Mouse (Mus musculus) CH12.LX (cell line): ENCODE data around the gene Ggt7. TPM values are rescaled to one million over a fixed set of nuclear protein-coding genes. Genes with fewer than 3 reads are reported as not detected.

ENCODE experiments used
- DNase-seq: peaks from one replicate; pipeline ENCODE4 v3.0.0-alpha.2; 2013; ENCODE audit errors: extremely low read depth
- H3K27ac ChIP-seq: 2 replicates; pipeline ENCODE4 v1.5.1; 2012; ENCODE audit warnings: low read depth, mild to moderate bottlenecking, control low read depth, moderate library complexity; ENCODE audit not compliant: insufficient read depth
- H3K27me3 ChIP-seq: replicated peaks from 2 replicates; pipeline ENCODE3; 2012; ENCODE audit warnings: inconsistent platforms
- H3K36me3 ChIP-seq, 2 experiments: replicated peaks in 1 of 2; 2 replicates each; pipeline versions ENCODE3 to v1.6.1; 2012; ENCODE audit warnings: inconsistent platforms in 1 of 2, low read length in 1 of 2, mild to moderate bottlenecking in 1 of 2, mixed read lengths in 1 of 2, moderate library complexity in 1 of 2; ENCODE audit not compliant: control insufficient read depth in 1 of 2, insufficient read depth in 1 of 2
- H3K4me1 ChIP-seq, 2 experiments: 2 replicates each; pipeline ENCODE4 v1.6.1; 2012; ENCODE audit warnings: inconsistent platforms in 1 of 2, moderate library complexity in 1 of 2; ENCODE audit not compliant: insufficient read depth in 2 of 2, control insufficient read depth in 1 of 2
- H3K4me2 ChIP-seq: 2 replicates; pipeline ENCODE4 v1.6.1; 2012; ENCODE audit warnings: low read depth, mild to moderate bottlenecking, control low read depth; ENCODE audit not compliant: poor library complexity, insufficient read depth, severe bottlenecking
- H3K4me3 ChIP-seq, 3 experiments: fragments of 150-350 bp in 1 of 3; sonication (generic) in 1 of 3; replicated peaks in 1 of 3; 2 replicates each; pipeline versions ENCODE3 to v1.5.1; 2011 to 2012; ENCODE audit warnings: low read depth in 2 of 3, low read length in 2 of 3, mild to moderate bottlenecking in 2 of 3, moderate library complexity in 2 of 3, control low read depth in 1 of 3, improper control_type of control experiment in 1 of 3, inconsistent platforms in 1 of 3, mixed read lengths in 1 of 3; ENCODE audit not compliant: poor library complexity in 1 of 3
- H3K79me2 ChIP-seq: replicated peaks from 2 replicates; pipeline ENCODE4 v1.6.1; 2012; ENCODE audit warnings: mild to moderate bottlenecking, moderate library complexity; ENCODE audit not compliant: control insufficient read depth, poor library complexity, insufficient read depth, severe bottlenecking; ENCODE audit errors: extremely low read depth
- H3K9ac ChIP-seq: 2 replicates; pipeline ENCODE4 v1.6.1; 2012; ENCODE audit warnings: low read depth, mild to moderate bottlenecking, control low read depth, moderate library complexity; ENCODE audit not compliant: insufficient read depth
- H3K9me3 ChIP-seq: replicated peaks from 2 replicates; pipeline ENCODE3; 2012; ENCODE audit warnings: low read length, inconsistent platforms, mixed read lengths
- BHLHE40 ChIP-seq: IDR thresholded peaks from 2 replicates; pipeline ENCODE4 v1.6.1; 2011; ENCODE audit warnings: mild to moderate bottlenecking, low read depth, low read length, improper control_type of control experiment
- CHD1 ChIP-seq: IDR thresholded peaks from 2 replicates; pipeline ENCODE4 v1.6.1; 2012; ENCODE audit warnings: low read depth, low read length, improper control_type of control experiment, inconsistent platforms
- E2F4 ChIP-seq: IDR thresholded peaks from 2 replicates; pipeline ENCODE4 v1.6.1; 2011; ENCODE audit warnings: low read depth, low read length, improper control_type of control experiment; ENCODE audit not compliant: insufficient replicate concordance
- ELF1 ChIP-seq: IDR thresholded peaks from 2 replicates; pipeline ENCODE4 v1.6.1; 2014; ENCODE audit warnings: low read depth, mild to moderate bottlenecking, inconsistent platforms, low read length, improper control_type of control experiment
- EP300 ChIP-seq: IDR thresholded peaks from 2 replicates; pipeline ENCODE4 v1.6.1; 2011; ENCODE audit warnings: low read length, improper control_type of control experiment
- ETS1 ChIP-seq: conservative IDR thresholded peaks from 2 replicates; pipeline ENCODE4 v1.6.1; 2012; ENCODE audit warnings: low read depth, mild to moderate bottlenecking, inconsistent platforms, low read length, improper control_type of control experiment, moderate library complexity
- HCFC1 ChIP-seq: IDR thresholded peaks from 2 replicates; pipeline ENCODE4 v1.6.1; 2012; ENCODE audit warnings: low read depth, mild to moderate bottlenecking, inconsistent platforms, low read length, improper control_type of control experiment
- IRF4 ChIP-seq: IDR thresholded peaks from 2 replicates; pipeline ENCODE4 v1.6.1; 2014; ENCODE audit warnings: low read depth, mild to moderate bottlenecking, inconsistent platforms, low read length, improper control_type of control experiment
- JUN ChIP-seq: IDR thresholded peaks from 2 replicates; pipeline ENCODE4 v1.6.1; 2011; ENCODE audit warnings: low read depth, mild to moderate bottlenecking, low read length, improper control_type of control experiment, moderate library complexity; ENCODE audit not compliant: insufficient read depth
- JUND ChIP-seq: conservative IDR thresholded peaks from 2 replicates; pipeline ENCODE4 v1.6.1; 2011; ENCODE audit warnings: low read depth, low read length, improper control_type of control experiment
- KAT2A ChIP-seq: IDR thresholded peaks from 2 replicates; pipeline ENCODE4 v1.6.1; 2012; ENCODE audit warnings: low read length, improper control_type of control experiment, inconsistent platforms; ENCODE audit not compliant: insufficient replicate concordance
- MAZ ChIP-seq: IDR thresholded peaks from 2 replicates; pipeline ENCODE4 v1.6.1; 2012; ENCODE audit warnings: low read depth, mild to moderate bottlenecking, inconsistent platforms, low read length, improper control_type of control experiment, moderate library complexity
- SIN3A ChIP-seq: IDR thresholded peaks from 2 replicates; pipeline ENCODE4 v1.6.1; 2012; ENCODE audit warnings: low read length, improper control_type of control experiment, inconsistent platforms
- TCF12 ChIP-seq: IDR thresholded peaks from 2 replicates; pipeline ENCODE4 v1.6.1; 2014; ENCODE audit warnings: low read depth, mild to moderate bottlenecking, inconsistent platforms, low read length, improper control_type of control experiment
- USF1 ChIP-seq: IDR thresholded peaks from 2 replicates; pipeline ENCODE4 v1.6.1; 2014; ENCODE audit warnings: low read depth, mild to moderate bottlenecking, inconsistent platforms, low read length, improper control_type of control experiment
- USF2 ChIP-seq: conservative IDR thresholded peaks from 2 replicates; pipeline ENCODE4 v1.6.1; 2011; ENCODE audit warnings: low read depth, low read length, improper control_type of control experiment
- ZKSCAN1 ChIP-seq: IDR thresholded peaks from 2 replicates; pipeline ENCODE4 v1.6.1; 2012; ENCODE audit warnings: low read depth, inconsistent platforms, low read length, improper control_type of control experiment, borderline replicate concordance
- ZNF384 ChIP-seq: IDR thresholded peaks from 2 replicates; pipeline ENCODE4 v1.6.1; 2012; ENCODE audit warnings: low read depth, low read length, improper control_type of control experiment, inconsistent platforms
- dilution Hi-C: fragments of 300-500 bp; cut with MboI; formaldehyde crosslinking; loops from 2 replicates; pipeline ENCODE4 v1.14.3; 2020; ENCODE audit warnings: low sequenced_read_pairs; ENCODE audit not compliant: extremely low pct_unique_long_range_greater_than_20kb, extremely low pct_ligation_motif_present
- in situ Hi-C: fragments of 300-500 bp; cut with MboI; formaldehyde crosslinking; loops from 3 replicates; pipeline ENCODE4 v1.14.3; 2019; ENCODE audit warnings: low sequenced_read_pairs, low pct_ligation_motif_present, low pct_unique_long_range_greater_than_20kb, mixed read lengths
- polyA plus RNA-seq: library from polyadenylated mRNA; unstranded; fragments of >175 nt; gene quantifications from 2 replicates; pipeline ENCODE4 v1.2.1, GENCODE M21; 2012; ENCODE audit warnings: low read depth; ENCODE audit not compliant: insufficient read length
- total RNA-seq, 2 experiments: library from RNA; depleted of rRNA; stranded (reverse); fragments of 300-350 nt in 1 of 2; fragments of >200 nt in 1 of 2; gene quantifications; 2 replicates each; pipeline ENCODE4 v1.2.3; 2012 to 2014

The Ggt7 gene
- total and polyA plus RNA-seq, 3 experiments = 1.7 to 16.5 (median 2.9) TPM

DNA sequence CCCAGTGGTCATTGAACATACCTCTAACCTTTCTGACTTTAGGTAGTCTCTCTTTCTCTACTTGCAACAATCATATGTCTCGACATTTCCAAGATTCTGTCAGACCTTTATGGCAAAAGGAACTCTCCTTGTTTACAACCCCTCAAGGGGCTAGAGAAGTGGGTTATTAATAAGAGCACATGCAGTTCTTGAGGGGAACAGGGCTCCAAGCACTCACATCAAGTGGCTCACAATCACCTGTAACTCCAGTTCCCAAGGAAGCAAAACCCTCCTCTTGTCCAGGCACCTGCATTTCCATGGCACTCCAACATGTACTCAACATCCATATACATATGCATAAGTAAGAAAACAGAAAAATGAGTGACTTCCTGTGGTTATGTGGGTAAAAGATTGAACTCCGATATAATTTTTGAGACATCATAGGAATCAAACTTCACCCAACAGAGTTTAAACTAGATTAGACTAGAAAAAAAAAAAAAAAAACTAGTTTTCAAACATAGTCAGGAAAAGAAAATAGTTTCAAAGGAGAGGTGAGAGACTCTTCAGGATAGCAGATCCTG lies 36.5 kb upstream of the Ggt7 start:
- Histone ChIP-seq H3K27me3 (no peaks in the 10 kb centered on the region), H3K36me3 (no peaks in the 10 kb centered on the region), H3K9me3 (no peaks in the 10 kb centered on the region), H3K4me2 (no peak overlapping the region), H3K79me2 (no peaks in the 10 kb centered on the region), H3K4me1 (no peaks in the 10 kb centered on the region), H3K27ac (no peak overlapping the region), H3K9ac (no peak overlapping the region), H3K4me3 (no peak overlapping the region)
- dilution Hi-C loops = no loop called here
- in situ Hi-C loops = no loop called here
- DNase-seq = no peak
- no peak for TF ChIP-seq ETS1
- TF ChIP-seq CHD1 = no peak
- no peak for TF ChIP-seq EP300
- no peak for TF ChIP-seq IRF4
- TF ChIP-seq HCFC1 = no peak
- TF ChIP-seq ELF1 = no peak
- no peak for TF ChIP-seq BHLHE40
- no peak for TF ChIP-seq SIN3A
- no peak for TF ChIP-seq ZNF384
- TF ChIP-seq USF1 = no peak

DNA sequence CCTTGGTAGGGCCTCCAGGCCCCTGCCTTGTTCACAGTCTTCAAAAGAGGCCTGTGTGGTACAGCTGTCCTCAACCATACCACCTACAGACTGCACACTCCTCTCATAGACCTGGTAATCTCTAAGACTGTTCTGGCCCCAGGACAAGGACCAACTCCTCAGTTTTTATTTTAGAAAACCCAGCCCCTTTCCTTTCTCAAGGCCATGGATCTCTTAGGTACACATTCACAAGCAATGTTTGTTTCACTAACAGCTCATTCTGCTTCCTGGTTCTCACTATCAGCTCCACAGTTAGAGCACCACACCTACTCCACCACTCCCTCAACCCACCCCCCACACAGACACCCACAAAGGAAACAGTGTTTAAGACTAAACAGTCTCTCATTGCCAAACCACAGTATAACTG lies 34.9 kb upstream of the Ggt7 start:
- H3K27ac ChIP-seq = no peak overlapping the region
- H3K4me1 ChIP-seq = no peaks in the 10 kb centered on the region
- no peaks in the 10 kb centered on the region for H3K9me3 ChIP-seq
- H3K36me3 ChIP-seq = no peaks in the 10 kb centered on the region
- H3K79me2 ChIP-seq = no peaks in the 10 kb centered on the region
- H3K27me3 ChIP-seq = no peaks in the 10 kb centered on the region
- no peak for DNase-seq
- no peak overlapping the region for H3K9ac ChIP-seq
- in situ Hi-C loops (no loop called here), dilution Hi-C loops (no loop called here)
- no peak overlapping the region for H3K4me2 ChIP-seq
- TF ChIP-seq EP300 (no peak), TCF12 (no peak), CHD1 (no peak), MAZ (no peak), ZNF384 (no peak), ELF1 (no peak), JUND (no peak), KAT2A (no peak), ZKSCAN1 (no peak), E2F4 (no peak), JUN (no peak), USF2 (no peak)
- H3K4me3 ChIP-seq = no peak overlapping the region
